Mouse (Mus musculus) R1 (cell line): ENCODE results near the gene Soat1.
A peak's percentile ranks its signal among the peaks of the same experiment; 100 is the strongest.

ENCODE experiments used
- DNase-seq: peaks from one replicate; pipeline ENCODE4 v3.0.0-alpha.2; 2018; ENCODE audit warnings: low read depth, low spot score

Gene Soat1

GRCm38 (mm10) chr1:156464963-156465362 lies 9.2 kb downstream of the Soat1 start:
- DNase-seq: no peak

GRCm38 (mm10) chr1:156463981-156464853 lies 9.9 kb downstream of the Soat1 start:
- peak; percentile 32 for DNase-seq

DNA sequence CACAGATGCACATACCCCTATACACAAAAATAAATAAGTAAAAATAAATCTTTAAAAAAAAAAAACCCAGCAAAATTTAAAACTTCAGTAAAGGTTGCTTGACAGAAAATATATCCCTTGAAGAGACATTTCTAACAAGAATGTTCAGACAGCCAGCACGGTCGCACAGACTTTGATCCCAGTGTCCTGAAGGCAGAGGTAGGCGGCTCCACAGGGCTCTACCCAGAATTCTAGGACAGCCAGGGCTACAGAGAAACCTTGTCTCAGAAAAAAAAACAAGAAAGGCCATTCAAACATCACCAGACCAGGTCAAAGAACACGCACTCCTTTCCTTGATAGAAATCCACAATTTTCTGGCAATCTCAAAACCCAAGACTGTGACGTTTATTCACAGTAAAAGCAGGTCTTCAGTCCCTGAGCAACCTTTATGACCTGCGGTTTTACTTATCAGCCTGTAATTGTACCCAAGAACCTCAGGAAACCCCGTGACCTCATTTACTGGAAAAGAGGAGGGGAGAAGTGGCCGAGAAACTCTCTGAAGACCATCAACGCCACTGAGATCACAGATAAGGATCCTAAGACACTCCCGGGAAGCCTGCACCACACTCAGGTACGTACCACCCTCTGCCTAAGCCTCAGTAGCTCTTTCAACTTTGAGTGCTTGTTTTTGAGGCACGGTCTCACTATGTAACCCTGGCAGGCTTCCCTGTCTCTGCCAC lies 11.7 kb downstream of the Soat1 start:
- DNase-seq: no peak

DNA sequence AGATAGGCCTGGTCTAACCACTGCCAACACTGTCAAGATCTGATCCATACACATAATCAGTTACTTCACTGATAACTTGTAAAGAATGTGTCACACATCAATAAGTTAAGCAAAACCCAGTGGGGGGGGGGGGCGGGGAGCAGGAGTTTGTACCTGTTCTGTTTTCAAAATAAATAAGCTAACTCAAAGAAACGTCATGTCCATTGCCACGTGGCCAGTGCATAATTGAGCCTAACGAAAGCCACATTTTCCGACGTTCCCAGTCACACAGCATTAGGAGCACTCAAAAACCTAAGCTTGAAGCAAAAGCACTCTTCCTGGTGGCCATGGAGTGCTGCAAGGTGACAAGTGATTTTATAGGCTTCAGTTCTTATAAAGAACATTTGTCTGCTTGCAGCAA lies 13.1 kb downstream of the Soat1 start:
- DNase-seq: no peak

GRCm38 (mm10) chr1:156460216-156460615 lies 13.9 kb downstream of the Soat1 start:
- DNase-seq: no peak

DNA sequence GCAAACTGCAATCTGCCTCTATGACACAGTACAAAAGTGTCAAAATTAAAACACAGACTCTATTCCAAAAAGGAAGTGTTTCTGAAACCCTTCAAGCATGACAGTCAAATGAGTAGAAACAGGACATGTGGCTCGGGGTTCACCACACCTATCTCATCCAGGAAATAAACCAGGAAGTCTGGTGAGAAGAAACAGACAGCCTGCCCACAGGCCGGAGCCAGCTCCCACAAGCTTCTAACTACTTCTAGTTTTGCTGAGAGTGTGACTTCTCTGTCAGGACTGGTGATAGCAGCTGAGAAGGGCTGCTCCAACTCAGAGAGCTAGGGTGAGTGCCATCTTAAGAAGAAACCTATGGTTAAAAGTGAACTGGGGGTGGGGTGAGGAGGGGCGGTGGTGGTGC lies 14.4 kb downstream of the Soat1 start:
- DNase-seq: no peak

DNA sequence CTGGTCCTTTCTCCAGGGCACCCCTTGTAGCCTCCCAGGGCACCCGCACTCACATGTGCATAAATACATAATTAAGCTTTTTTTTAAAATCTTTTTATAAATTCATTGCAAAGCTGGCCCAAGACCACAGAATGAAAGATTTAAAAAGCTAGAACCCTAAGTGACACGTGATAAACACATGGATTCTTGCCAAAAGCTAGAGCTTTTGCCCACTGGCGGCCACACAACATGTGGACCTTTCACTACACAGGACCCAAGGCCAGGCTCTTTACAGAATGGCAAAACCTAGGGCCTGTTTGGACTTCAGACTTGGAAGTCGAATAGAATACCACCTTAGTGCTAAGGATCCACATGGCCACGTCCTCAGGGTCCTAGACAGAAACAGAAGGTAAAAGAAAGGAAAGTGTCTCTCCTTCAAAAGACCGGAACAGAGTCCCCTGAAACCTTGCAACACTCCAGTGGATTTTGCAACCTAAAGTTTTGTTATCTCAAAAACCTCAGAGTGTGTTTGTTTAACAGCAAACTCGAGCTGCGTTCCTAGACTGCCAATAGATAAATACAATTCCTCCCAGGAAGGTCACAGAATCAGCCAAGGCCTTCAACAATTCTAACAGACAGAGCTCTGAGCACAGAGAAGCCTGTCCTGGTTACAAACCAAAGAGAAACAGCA lies 15.6 kb downstream of the Soat1 start:
- DNase-seq: no peak

DNA sequence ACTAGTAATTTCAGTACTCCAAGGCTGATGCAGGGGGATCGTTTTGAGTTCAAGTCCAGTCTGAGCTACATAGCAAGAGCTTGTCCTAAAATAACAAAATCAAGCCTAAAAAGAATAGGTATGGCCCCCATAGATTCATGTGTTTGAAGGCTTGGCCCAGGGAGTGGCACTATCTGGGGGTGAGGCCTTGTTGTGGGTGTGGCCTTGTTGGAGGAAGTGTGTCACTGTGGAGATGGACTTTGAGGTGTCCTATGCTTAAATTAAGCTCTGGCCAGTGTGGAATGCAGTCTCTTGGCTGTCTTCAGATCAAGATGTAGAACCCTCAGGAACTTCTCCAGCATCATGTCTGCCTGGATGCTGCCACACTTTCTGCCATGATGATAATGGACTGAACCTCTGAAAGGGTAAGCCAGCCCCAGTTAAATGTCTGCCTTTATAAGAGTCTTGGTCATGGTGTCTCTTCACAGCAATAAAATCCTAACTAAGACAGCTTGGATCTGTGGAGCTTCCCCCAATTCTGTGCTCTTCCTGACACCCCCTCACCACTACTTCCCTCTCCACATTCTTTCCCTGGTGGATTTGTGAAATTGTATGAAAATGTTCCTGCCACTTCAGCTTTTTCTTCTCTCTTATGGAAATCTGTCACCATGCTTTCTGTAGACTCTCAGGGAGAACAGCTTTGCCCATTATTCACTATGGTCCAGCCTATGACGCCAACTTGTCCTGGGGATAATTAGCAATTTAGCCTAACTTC lies 18.9 kb downstream of the Soat1 start:
- no peak for DNase-seq

DNA sequence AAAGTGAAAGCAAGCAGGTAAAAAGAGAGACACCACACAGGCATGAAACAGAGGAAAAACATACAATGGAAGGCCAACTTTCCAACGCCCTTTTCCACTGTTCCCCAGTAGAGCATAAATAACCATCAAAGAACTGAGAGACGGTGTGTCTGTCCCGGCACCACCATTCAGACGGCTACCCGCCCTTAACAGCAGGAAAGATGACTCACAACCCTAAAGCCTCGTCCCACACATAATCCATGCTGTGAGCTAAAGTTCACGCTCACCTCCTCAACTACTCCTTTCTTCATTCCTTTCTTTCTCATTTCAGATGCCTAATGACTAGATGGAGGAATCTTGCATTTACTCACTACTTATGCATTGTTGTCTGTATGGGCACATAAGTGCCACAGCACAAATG lies 19.7 kb downstream of the Soat1 start:
- peak; percentile 48 for DNase-seq

DNA sequence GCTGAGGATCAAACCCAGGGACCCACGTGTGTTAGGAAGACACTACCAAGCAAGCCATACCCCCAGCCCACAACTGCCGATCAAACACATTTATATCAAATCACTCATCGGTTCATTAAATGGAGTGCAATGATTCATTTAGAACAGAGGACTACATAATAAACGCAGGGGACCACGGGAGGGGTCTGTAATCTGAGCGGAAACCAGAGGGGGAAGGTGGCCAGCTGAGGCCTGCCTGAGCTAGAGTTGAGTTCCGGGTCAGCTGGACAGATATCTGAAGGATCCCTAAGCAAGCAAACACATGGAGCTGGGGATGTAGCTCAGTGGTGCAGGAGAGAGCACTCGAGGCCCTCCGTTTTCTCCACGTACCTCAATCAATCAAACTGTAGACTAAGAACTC lies 20.3 kb downstream of the Soat1 start:
- DNase-seq: no peak

DNA sequence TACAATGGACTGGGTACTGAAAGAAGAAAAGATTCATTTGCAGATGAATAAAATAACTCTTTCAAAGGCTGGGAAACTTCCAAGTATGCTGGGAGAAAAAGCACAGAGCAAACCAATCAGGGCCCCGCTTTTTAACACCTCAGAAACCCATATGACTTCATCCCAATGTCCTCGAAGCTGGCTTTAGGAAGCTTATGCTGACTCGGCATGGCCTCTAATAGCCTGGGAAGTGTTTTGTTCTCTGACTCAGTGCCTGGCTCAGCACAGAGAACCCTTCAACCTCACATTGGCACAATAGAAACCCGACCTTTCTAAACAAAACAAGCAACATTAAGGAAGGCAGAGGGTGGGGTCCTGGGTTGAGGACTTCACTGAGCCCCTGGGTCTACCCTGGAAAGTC lies 23.7 kb downstream of the Soat1 start:
- peak; percentile 31 for DNase-seq

DNA sequence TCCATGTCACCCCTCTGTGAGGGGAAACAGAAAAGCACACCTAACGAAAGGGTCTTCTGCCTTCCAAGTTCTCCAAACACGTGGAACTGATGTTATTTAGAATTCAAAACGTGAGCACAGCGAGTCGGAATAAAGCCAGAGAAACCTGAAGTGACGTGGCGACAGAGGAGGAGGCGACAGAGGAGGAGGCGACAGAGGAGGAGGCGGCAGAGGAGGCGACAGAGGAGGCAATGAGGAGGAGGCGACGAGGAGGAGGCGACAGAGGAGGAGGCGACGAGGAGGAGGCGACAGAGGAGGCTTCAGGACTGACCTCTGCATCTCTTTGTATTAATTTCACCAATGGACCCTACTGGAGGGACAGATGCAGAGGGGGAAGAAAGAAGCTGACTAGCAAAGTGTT lies 24.4 kb downstream of the Soat1 start:
- no peak for DNase-seq

- no peak for DNase-seq
Observed at GRCm38 (mm10) chr1:156449089-156449488, 25.0 kb downstream of the Soat1 start.

DNA sequence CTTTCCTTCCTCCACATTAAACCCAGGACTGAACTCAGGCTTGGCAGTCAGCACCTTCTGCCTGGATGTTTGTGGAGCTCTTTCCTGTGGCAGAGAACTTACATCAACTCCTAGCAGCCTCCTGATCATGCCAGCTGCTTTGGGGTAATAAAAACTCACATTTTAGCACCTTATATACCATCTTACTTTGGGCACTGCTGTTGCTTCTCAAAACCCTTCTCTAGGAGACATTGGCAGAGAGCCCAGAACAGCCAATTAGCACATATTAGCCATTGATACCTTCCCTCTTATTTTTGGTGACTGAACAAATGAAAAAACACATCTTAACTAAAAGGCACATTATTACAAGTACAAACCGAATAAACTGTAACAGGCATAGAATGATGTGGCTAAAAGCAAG lies 29.1 kb downstream of the Soat1 start:
- DNase-seq: no peak

DNA sequence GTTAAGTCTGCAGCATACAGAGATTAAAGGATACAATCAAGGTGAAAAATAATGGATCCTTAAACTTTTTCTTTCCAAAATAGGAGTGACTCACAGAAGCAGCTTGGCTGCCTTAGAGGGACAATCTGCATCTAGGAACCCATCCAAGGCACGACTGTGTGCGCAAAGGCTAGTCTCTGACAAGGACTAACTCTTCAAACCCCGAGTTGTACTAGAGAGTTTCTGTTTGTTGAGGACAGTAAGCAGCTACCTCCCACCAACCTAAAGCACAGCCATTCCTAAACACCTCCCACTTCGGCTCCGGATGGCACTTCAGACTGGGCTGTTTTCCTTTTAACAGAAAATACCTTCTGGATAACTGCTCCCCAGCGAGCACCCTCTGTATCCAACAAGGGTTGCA lies 31.4 kb downstream of the Soat1 start:
- DNase-seq: no peak

DNA sequence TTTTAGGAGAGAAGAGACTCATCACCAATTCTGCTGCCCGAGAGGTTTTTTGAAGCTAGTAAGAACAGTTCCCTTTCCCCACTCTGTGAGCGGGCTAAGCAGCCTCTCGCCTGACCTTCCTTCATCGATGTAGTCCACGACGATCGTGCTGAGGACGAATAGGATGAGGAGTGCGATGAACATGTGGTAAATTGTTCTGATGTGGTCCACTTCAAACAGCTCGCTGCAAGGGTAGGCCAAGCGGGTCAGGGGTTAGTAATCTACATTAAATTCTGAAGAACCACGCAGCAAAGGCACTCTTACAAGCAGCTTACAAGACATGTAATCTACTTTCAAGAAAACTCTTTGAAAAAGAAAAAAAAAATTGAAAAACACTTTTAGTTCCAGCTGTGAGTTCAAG lies 31.9 kb downstream of the Soat1 start:
- DNase-seq: no peak

- DNase-seq: no peak
Observed at GRCm38 (mm10) chr1:156437726-156438125, 36.4 kb downstream of the Soat1 start.

- no peak for DNase-seq
Observed at GRCm38 (mm10) chr1:156437016-156437708, 37.0 kb downstream of the Soat1 start.

DNA sequence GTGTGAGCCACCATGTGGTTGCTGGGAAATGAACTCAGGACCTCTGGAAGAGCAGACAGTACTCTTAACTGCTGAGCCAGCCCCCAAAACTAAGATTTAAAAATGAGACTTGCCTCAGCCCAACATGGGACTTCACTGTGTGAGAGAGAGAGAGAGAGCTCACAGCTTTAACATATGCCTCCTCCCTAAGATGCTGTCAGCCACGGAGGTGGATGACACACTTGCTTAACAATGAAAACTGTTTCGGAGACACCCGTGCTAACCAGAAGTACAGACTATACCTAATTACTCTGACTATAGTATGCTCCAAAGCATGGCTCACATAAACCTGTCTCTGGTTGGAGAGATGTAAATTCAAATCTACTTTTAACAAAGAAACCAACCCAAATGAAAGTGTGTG lies 40.6 kb downstream of the Soat1 start:
- DNase-seq: no peak

DNA sequence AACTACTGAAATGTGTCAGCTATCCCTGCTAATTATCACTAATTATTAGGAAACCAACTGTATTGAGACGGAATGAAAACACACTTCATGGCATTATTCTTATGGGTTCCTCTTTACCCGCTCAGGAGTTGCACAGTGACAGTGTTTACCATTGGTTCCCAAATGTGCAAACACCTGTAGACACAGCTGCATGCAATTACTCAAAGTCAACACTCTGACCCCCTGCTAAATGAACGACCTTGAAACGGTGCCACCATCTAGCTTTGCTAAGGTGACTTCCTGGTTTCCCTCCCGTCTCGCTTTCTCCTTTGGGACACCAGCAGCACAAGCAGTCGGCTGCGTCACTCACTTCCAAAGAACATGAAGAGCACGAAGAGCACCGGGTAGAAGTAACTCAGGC lies 41.6 kb downstream of the Soat1 start:
- no peak for DNase-seq

DNA sequence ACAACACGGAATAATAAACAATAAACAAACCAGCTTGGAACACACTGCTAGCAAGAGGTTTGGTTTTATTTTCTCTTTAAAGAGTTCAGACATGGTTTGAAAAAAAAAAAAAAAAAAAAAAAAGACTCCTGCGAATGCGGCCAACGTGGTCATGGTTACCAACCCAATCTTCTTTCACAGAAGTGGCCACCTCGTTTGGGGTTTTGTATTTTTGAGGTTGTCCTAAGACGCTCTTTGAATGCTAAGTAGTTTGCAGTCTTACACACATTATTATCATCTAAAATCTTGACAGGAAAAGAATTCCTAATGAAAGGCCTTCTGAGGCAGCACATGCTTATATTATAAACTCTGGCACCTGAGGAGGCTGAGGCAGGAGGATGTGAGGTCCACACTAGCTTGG lies 45.7 kb downstream of the Soat1 start:
- no peak for DNase-seq
